Mouse (Mus musculus) gastrocnemius, adult 18-20 months (tissue): ENCODE results near the gene Hrh1. TPM values are rescaled to one million over a fixed set of nuclear protein-coding genes. Genes with fewer than 3 reads are reported as not detected.

Experiments
- DNase-seq: peaks from one replicate; pipeline ENCODE4 v3.0.0; 2021; ENCODE audit warnings: low spot score
- total RNA-seq, 2 experiments: library from RNA; stranded (reverse); gene quantifications; 2 replicates each; pipeline ENCODE4 v1.2.3; 2021

Hrh1 gene
- total RNA-seq, 2 experiments from 2014 or later: 0.38 to 0.41 TPM

DNA sequence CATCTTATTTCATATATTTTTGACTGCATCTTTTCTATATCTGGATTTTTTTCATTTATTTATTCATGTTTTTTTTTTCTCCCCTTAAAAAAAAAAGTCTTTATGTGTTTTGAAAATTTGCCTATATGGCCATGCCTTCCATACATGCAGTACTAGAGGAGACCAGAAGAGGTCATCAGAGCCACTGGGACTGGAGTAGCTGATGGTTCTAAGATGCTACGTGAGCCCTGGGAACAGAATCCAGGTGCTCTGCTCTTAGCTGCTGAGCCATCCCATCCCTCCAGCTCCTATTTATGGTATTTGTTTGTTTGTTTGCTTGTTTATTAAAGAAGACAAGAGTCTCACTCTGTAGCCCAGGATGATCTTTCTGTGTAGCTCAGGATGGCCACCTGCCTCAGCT lies 8.9 kb downstream of the Hrh1 start:
- DNase-seq: no peak

DNA sequence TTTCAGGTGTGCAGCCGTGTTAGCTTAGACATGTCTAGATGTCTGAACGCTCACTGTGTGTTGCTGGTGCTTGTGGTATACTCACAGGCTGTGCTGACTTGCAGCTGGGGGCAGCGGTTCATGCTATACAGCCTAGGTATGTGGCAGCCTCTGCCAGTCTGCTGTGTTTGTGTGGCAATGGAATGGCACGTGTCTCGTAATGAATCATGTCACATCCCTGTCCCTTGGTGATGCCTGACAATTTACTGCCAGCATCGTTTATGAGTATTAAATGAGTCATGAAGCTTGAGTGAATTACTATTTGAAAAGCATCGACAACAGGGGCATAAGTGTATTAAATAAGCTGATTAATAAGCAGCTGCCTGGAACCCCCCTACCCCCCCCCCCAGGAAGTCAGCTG lies 9.3 kb downstream of the Hrh1 start:
- DNase-seq: no peak

- DNase-seq: no peak
Observed at GRCm38 (mm10) chr6:114408278-114408677, 10.5 kb downstream of the Hrh1 start.

DNA sequence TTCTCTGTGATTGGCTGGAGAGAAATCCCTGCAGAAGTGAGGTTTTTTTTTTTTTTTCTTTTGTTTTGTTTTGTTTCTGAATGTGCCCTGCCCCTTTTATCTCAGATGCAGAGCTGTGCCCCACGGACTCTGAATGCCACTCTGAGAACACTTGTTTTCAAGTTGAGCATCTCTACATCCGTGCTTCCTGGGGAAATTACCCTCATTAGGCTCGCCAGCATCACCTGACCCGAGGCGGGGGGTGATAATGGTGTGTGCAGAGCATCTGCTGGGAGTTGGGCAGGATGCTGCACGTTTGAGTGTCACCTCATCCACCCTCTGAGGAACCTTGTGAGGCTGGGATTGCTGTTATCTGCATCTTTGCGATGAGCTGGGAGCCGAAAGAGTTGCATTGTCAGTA lies 14.2 kb downstream of the Hrh1 start:
- no peak for DNase-seq

- no peak for DNase-seq
Observed at GRCm38 (mm10) chr6:114414510-114414909, 16.8 kb downstream of the Hrh1 start.

DNA sequence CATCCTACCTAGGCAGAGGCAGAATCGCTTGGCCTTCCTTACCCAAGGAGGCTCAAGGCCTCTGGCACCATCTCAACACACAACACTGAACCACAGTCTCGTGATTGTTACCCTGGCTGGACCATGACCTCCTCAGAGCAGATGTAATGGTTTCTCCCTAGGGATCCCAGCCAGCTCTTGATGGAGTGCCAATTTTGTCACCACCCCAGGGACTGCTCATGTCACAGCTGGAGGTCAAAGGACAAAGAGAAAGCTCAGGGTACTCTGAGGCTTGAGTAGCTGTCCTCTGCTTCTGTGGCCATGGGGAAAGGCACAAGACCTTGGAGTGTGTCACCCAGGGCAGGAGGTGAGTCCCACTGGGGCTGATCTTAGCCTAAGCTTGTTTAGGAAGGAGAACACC lies 20.3 kb downstream of the Hrh1 start:
- peak; percentile 16 for DNase-seq

DNA sequence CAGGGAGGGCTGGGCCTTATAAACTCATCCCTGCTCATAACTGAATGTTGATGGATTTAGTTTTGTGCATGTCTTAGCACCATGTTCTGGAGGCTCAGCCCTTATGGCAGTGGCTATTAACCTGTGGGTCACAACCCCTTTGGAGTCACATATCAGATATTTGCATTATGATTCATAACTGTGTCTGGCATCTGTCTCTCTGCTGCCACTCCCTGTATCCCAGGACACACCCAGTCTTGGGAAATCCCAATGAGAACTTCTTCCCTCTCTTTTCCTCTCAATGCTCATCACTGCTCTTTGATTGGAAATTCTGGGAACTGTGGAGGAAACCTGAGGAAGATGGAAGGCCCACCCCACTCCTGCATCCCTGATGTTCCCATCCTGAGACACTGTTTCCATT lies 23.3 kb downstream of the Hrh1 start:
- no peak for DNase-seq

- DNase-seq: no peak
Observed at GRCm38 (mm10) chr6:114423051-114423676, 25.4 kb downstream of the Hrh1 start.

DNA sequence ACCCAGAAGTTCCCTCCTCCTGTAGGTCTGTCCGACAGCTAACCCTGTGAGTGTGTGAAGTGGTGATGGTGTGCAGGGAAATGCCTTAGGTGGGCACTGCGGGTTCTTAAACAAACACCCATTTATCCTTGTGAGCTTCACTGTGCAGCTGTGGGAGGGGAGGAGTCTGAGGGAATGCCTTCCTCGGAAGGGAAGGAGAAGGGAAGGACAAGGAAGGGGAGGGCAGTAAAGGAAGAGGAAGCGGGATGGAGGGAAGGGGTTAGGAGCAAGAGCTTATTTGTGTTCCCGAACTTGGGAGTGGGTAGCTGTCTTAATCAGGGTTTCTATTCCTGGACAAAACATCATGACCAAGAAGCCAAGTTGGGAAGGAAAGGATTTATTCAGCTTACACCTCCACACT lies 27.6 kb downstream of the Hrh1 start:
- no peak for DNase-seq

DNA sequence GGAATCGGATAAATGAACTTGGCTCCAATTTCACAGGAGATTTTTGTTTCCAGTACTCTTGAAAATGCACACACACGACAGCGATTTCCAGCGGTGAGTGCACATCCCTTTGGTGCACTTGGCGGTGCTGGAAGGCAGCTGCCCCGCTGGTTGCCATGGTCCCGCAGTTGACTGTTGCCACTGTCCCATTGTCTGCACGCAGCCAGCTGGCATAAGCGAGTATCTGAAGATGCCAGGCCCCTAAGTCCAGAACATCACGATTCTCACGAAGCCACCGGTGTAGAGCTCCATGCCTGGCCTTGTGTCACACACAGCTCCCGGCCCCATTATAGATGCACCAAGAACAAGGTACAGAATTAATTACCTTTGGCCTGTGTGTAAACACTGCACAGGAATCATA lies 29.9 kb downstream of the Hrh1 start:
- no peak for DNase-seq

DNA sequence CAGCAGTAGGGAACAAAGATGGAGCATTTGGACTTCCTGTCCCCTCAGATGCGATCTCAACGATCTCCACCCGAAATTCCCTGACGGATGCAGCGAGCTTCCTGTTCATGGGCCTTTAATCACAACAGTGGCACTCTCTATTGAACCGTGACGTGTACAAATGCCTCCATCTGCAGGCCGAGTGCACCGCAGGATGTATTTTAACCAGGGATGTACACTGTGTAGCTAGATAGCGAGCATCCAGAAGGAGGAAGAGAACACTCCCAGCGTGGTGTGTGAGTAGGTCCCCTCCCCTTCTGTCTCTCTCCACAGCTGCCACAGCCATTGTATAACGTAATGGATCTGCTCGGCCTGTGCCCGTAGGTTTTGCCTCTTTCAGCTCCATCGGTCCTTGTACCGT lies 31.1 kb downstream of the Hrh1 start:
- DNase-seq: no peak

- DNase-seq: no peak
Observed at GRCm38 (mm10) chr6:114432591-114432990, 34.9 kb downstream of the Hrh1 start.

GRCm38 (mm10) chr6:114434524-114434923 lies 36.8 kb downstream of the Hrh1 start:
- no peak for DNase-seq

DNA sequence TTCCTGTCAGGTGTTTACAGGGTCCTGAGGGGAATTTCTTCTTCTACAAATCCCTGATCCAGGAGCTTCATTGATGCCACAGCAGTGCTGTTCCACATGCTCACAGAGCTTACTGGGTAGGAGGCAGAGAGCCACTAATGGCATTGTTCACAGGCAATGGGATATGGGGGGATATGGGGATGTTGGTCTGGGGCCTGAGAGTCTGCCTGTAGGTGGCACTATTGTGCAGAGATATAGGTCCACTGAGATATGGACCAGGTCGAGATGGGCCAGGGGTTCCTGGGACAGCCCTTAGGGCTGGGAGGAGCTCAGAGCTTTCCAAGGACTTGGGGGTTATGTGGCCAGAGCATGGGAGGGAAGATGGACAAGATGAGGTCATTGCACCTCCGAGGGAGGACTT lies 42.6 kb downstream of the Hrh1 start:
- DNase-seq: no peak

- DNase-seq: no peak
Observed at GRCm38 (mm10) chr6:114440788-114441453, 43.2 kb downstream of the Hrh1 start.

DNA sequence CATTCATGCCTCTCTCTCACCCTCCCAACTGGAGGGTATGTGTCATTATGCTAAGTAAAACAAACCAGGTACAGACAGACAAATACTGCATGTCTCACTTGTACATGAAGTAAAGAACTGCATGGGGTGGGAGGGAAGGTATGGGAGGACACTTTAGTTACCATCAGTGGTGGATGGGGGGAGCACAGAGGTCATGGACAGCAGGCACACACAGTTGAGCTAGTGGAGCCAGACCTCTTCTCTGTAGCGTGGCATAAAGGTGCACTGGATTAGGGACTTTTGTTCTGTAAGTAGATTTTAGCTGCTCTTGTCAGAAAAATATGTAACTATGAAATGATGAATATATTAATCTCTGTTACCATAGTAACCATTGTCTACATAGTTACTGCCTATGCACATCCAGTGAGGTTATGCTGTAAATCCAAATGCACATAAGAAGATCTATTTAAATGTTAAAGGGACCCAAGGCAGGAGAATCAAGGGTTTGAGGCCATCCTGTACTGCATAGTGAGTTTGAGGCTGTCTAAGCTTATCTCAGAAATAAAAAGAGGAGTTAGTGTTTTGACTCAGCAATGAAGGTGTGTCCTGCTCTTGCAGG lies 46.6 kb downstream of the Hrh1 start:
- DNase-seq: no peak

DNA sequence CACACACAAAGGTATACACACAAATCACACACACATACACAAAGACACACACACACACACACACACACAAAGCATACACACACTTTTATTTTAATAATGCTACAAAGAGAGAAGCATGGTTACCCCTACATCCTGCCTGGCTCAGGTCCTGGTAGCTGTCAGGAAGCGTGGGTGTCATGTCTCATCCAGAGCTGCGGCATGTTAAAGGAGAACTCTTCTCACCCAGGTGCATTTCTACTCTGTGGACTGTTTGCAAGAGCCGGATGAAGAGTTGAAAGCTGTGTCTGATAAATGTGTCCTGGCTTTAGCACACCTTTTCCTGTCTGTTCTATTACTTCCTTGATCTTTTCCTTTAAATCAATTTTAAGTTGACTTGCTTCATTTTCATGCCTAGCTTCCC lies 47.2 kb downstream of the Hrh1 start:
- no peak for DNase-seq

DNA sequence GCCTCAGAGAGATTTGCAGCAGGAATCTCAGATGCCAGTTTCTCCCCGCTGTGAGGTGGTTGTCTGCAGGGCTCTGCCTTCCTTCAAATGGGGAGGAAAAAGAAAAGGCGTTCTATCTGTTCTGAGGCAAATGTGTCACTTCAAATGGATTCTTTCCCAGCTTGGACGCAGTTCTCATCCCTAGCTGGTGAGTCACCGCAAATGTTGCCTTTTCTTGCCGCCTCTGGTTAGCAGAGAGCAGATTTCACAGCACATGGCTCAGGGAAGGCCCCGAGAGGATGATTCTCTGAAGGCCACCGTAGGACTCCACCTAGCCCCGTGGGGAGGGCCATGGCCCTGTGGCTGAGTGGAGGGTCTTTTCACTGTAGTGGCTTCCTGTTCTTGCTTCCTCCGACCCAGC lies 51.2 kb downstream of the Hrh1 start:
- DNase-seq: peak; percentile 46

DNA sequence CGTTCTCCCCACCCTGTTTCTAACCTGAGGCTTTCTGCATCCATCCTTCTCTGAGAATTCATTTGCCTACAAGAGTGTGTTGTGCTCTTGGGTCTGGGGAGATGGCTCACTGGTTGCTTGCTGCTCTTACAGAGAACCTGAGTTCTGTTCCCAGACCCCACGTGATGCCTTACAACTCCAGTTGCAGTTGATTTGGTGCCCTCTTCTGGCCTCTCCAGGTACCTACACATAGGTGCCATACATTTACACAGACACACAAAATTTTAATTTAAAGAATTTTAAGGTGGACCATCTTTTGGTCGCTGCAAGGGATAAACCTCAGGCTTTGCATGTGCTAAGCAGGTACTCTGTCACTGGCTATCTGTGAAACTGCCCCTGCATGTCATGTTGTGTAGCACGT lies 57.5 kb downstream of the Hrh1 start:
- DNase-seq: no peak

- peak; percentile 21 for DNase-seq
Observed at GRCm38 (mm10) chr6:114456255-114457042, 58.7 kb downstream of the Hrh1 start.

DNA sequence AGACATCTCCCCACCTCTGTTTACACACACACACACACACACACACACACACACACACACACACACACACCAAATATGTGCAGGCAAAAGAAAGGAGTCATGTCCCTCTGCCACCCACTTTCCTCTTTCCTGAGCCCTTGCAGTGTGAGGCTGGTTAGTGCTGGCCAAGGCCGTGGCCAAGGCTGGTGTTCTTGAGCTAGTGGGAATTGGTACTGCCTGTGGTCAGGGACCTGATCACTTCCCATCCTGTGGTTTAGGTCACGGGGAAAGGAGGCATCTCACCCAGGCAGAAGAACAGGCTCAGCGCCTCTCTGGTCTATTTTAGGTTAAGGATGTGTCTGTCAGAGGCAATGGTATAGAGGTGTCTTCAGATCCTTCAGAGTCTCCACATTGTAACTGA lies 59.6 kb downstream of the Hrh1 start:
- DNase-seq: no peak

- DNase-seq: no peak
Observed at GRCm38 (mm10) chr6:114458191-114458590, 60.5 kb downstream of the Hrh1 start.
